Mouse (Mus musculus) embryonic fibroblast, embryonic 13.5 days (primary cell): ENCODE results near the gene Fem1a.

ENCODE experiments used
- CTCF ChIP-seq: IDR thresholded peaks from 2 replicates; pipeline ENCODE4 v1.5.1; 2011; ENCODE audit warnings: mild to moderate bottlenecking, control low read depth, low read length, moderate library complexity, borderline replicate concordance; ENCODE audit not compliant: insufficient read depth
- POLR2A ChIP-seq: IDR thresholded peaks from 2 replicates; pipeline ENCODE4 v1.6.1; 2011; ENCODE audit warnings: low read depth, mild to moderate bottlenecking, control low read depth, low read length, moderate library complexity

- TF ChIP-seq CTCF (no peak), POLR2A (no peak)
Measured at GRCm38 (mm10) chr17:56271609-56272253, 15.1 kb downstream of the Fem1a start.
